Mouse (Mus musculus) MEL (cell line): ENCODE results near the gene Ergic1. TPM values are rescaled to one million over a fixed set of nuclear protein-coding genes. Genes with fewer than 3 reads are reported as not detected.

ENCODE experiments used
- DNase-seq: peaks from one replicate; pipeline ENCODE4 v3.0.0; 2011; ENCODE audit warnings: low read depth, low spot score
- H3K27ac ChIP-seq: 2 replicates; pipeline ENCODE4 v1.5.1; 2012; ENCODE audit warnings: low read depth, mild to moderate bottlenecking, control low read depth, low read length, moderate library complexity; ENCODE audit not compliant: control insufficient read depth
- H3K27me3 ChIP-seq, 2 experiments: fragments of 150-350 bp in 1 of 2; sonication (generic) in 1 of 2; 2 replicates each; pipeline ENCODE4 v1.6.1; 2012; ENCODE audit warnings: low read length in 2 of 2, mild to moderate bottlenecking in 2 of 2, improper control_type of control experiment in 1 of 2, moderate library complexity in 1 of 2; ENCODE audit not compliant: insufficient read depth in 2 of 2, control insufficient read depth in 1 of 2
- H3K36me3 ChIP-seq, 2 experiments: 2 replicates each; pipeline ENCODE4 v1.6.1; 2012 to 2014; ENCODE audit warnings: low read length in 2 of 2, improper control_type of control experiment in 1 of 2, inconsistent platforms in 1 of 2, mild to moderate bottlenecking in 1 of 2; ENCODE audit not compliant: insufficient read depth in 2 of 2, control insufficient read depth in 1 of 2
- H3K4me1 ChIP-seq, 2 experiments: fragments of 150-350 bp in 1 of 2; sonication (generic) in 1 of 2; 2 replicates each; pipeline ENCODE4 v1.6.1; 2012; ENCODE audit warnings: low read length in 2 of 2, improper control_type of control experiment in 1 of 2, mild to moderate bottlenecking in 1 of 2; ENCODE audit not compliant: insufficient read depth in 2 of 2, control insufficient read depth in 1 of 2
- H3K4me3 ChIP-seq, 2 experiments: fragments of 150-350 bp in 1 of 2; sonication (generic) in 1 of 2; 2 replicates each; pipeline ENCODE4 v1.5.1; 2012; ENCODE audit warnings: low read depth in 2 of 2, low read length in 2 of 2, mild to moderate bottlenecking in 2 of 2, moderate library complexity in 2 of 2, control low read depth in 1 of 2, improper control_type of control experiment in 1 of 2; ENCODE audit not compliant: control insufficient read depth in 1 of 2, insufficient read depth in 1 of 2
- H3K79me2 ChIP-seq: 2 replicates; pipeline ENCODE4 v1.6.1; 2012; ENCODE audit warnings: mild to moderate bottlenecking, low read length, moderate library complexity; ENCODE audit not compliant: control insufficient read depth, poor library complexity, insufficient read depth
- H3K9ac ChIP-seq: 2 replicates; pipeline ENCODE4 v1.6.1; 2012; ENCODE audit warnings: low read depth, mild to moderate bottlenecking, control low read depth, low read length, moderate library complexity; ENCODE audit not compliant: control insufficient read depth, poor library complexity, severe bottlenecking
- H3K9me3 ChIP-seq: fragments of 150-350 bp; sonication (generic); replicated peaks from 2 replicates; pipeline ENCODE4 v1.6.1; 2012; ENCODE audit warnings: mild to moderate bottlenecking, low read length, improper control_type of control experiment, moderate library complexity; ENCODE audit not compliant: insufficient read depth
- BHLHE40 ChIP-seq: IDR thresholded peaks from 2 replicates; pipeline ENCODE4 v1.6.1; 2012; ENCODE audit warnings: low read depth, mild to moderate bottlenecking, inconsistent platforms, low read length, improper control_type of control experiment, borderline replicate concordance
- CHD1 ChIP-seq: IDR thresholded peaks from 2 replicates; pipeline ENCODE4 v1.6.1; 2012; ENCODE audit warnings: low read depth, mild to moderate bottlenecking, inconsistent platforms, low read length, improper control_type of control experiment
- CHD2 ChIP-seq: IDR thresholded peaks from 2 replicates; pipeline ENCODE4 v1.6.1; 2011; ENCODE audit warnings: low read length, improper control_type of control experiment
- CTCF ChIP-seq, 3 experiments: IDR thresholded peaks in 2 of 3; conservative IDR thresholded peaks in 1 of 3; 2 replicates each; pipeline ENCODE4 v1.5.1; 2011 to 2012; ENCODE audit warnings: low read length in 3 of 3, low read depth in 2 of 3, mild to moderate bottlenecking in 2 of 3, improper control_type of control experiment in 1 of 3, inconsistent platforms in 1 of 3, mixed read lengths in 1 of 3, moderate library complexity in 1 of 3; ENCODE audit not compliant: control insufficient read depth in 1 of 3, insufficient read depth in 1 of 3, poor library complexity in 1 of 3, severe bottlenecking in 1 of 3
- EP300 ChIP-seq, 2 experiments: IDR thresholded peaks; 2 replicates each; pipeline ENCODE4 v1.6.1; 2011; ENCODE audit warnings: improper control_type of control experiment in 2 of 2, low read length in 2 of 2, low read depth in 1 of 2, mild to moderate bottlenecking in 1 of 2
- ETS1 ChIP-seq: IDR thresholded peaks from 2 replicates; pipeline ENCODE4 v1.6.1; 2012; ENCODE audit warnings: low read depth, mild to moderate bottlenecking, inconsistent platforms, low read length, improper control_type of control experiment, moderate library complexity
- GABPA ChIP-seq: IDR thresholded peaks from 2 replicates; pipeline ENCODE4 v1.6.1; 2012; ENCODE audit warnings: low read depth, mild to moderate bottlenecking, inconsistent platforms, low read length, improper control_type of control experiment, moderate library complexity
- GATA1 ChIP-seq: IDR thresholded peaks from 2 replicates; pipeline ENCODE4 v1.6.1; 2011; ENCODE audit warnings: low read depth, low read length, improper control_type of control experiment
- HCFC1 ChIP-seq: IDR thresholded peaks from 2 replicates; pipeline ENCODE4 v1.6.1; 2012; ENCODE audit warnings: low read depth, mild to moderate bottlenecking, inconsistent platforms, low read length, improper control_type of control experiment, moderate library complexity
- KAT2A ChIP-seq: conservative IDR thresholded peaks from 2 replicates; pipeline ENCODE4 v1.6.1; 2012; ENCODE audit warnings: low read depth, low read length, improper control_type of control experiment, inconsistent platforms
- MAFK ChIP-seq: IDR thresholded peaks from 2 replicates; pipeline ENCODE4 v1.6.1; 2011; ENCODE audit warnings: low read depth, mild to moderate bottlenecking, low read length, improper control_type of control experiment, borderline replicate concordance
- MAX ChIP-seq: IDR thresholded peaks from 2 replicates; pipeline ENCODE4 v1.6.1; 2011; ENCODE audit warnings: low read length, improper control_type of control experiment
- MAZ ChIP-seq: IDR thresholded peaks from 2 replicates; pipeline ENCODE4 v1.6.1; 2012; ENCODE audit warnings: low read depth, mild to moderate bottlenecking, inconsistent platforms, low read length, improper control_type of control experiment
- MEF2A ChIP-seq: IDR thresholded peaks from 2 replicates; pipeline ENCODE4 v1.6.1; 2014; ENCODE audit warnings: low read depth, mild to moderate bottlenecking, inconsistent platforms, low read length, improper control_type of control experiment; ENCODE audit not compliant: poor library complexity, insufficient replicate concordance, severe bottlenecking; ENCODE audit errors: extremely low read depth
- MXI1 ChIP-seq: IDR thresholded peaks from 2 replicates; pipeline ENCODE4 v1.6.1; 2011; ENCODE audit warnings: mild to moderate bottlenecking, low read depth, low read length, improper control_type of control experiment
- MYB ChIP-seq: IDR thresholded peaks from 2 replicates; pipeline ENCODE4 v1.6.1; 2011; ENCODE audit warnings: mild to moderate bottlenecking, low read depth, low read length, improper control_type of control experiment
- NRF1 ChIP-seq: IDR thresholded peaks from 2 replicates; pipeline ENCODE4 v1.6.1; 2014; ENCODE audit warnings: low read depth, mild to moderate bottlenecking, inconsistent platforms, low read length, improper control_type of control experiment, moderate library complexity; ENCODE audit not compliant: poor library complexity, insufficient read depth, severe bottlenecking
- POLR2AphosphoS2 ChIP-seq: IDR thresholded peaks from 2 replicates; pipeline ENCODE4 v1.6.1; 2011; ENCODE audit warnings: low read length, improper control_type of control experiment
- POLR2AphosphoS5 ChIP-seq: IDR thresholded peaks from 2 replicates; pipeline ENCODE4 v1.6.1; 2012; ENCODE audit warnings: low read depth, borderline replicate concordance, mild to moderate bottlenecking, inconsistent platforms, low read length, moderate library complexity, mixed read lengths
- RAD21 ChIP-seq: IDR thresholded peaks from 2 replicates; pipeline ENCODE4 v1.6.1; 2011; ENCODE audit warnings: mild to moderate bottlenecking, low read depth, low read length, improper control_type of control experiment
- RCOR1 ChIP-seq: IDR thresholded peaks from 2 replicates; pipeline ENCODE4 v1.6.1; 2012; ENCODE audit warnings: low read depth, mild to moderate bottlenecking, inconsistent platforms, low read length, improper control_type of control experiment
- SIN3A ChIP-seq: IDR thresholded peaks from 2 replicates; pipeline ENCODE4 v1.6.1; 2012; ENCODE audit warnings: low read length, improper control_type of control experiment, inconsistent platforms
- SMC3 ChIP-seq: IDR thresholded peaks from 2 replicates; pipeline ENCODE4 v1.6.1; 2011; ENCODE audit warnings: low read depth, low read length, improper control_type of control experiment
- TAL1 ChIP-seq: IDR thresholded peaks from 2 replicates; pipeline ENCODE4 v1.6.1; 2012; ENCODE audit warnings: mild to moderate bottlenecking, inconsistent platforms, low read length, moderate library complexity, mixed read lengths
- TBP ChIP-seq: IDR thresholded peaks from 2 replicates; pipeline ENCODE4 v1.8.0; 2011; ENCODE audit warnings: low read depth, low read length, improper control_type of control experiment
- TCF12 ChIP-seq: IDR thresholded peaks from 2 replicates; pipeline ENCODE4 v1.6.1; 2014; ENCODE audit warnings: low read depth, mild to moderate bottlenecking, inconsistent platforms, low read length, improper control_type of control experiment, moderate library complexity
- UBTF ChIP-seq: IDR thresholded peaks from 2 replicates; pipeline ENCODE4 v1.6.1; 2012; ENCODE audit warnings: low read depth, mild to moderate bottlenecking, inconsistent platforms, low read length, improper control_type of control experiment, moderate library complexity, borderline replicate concordance; ENCODE audit not compliant: insufficient read depth
- USF2 ChIP-seq, 2 experiments: IDR thresholded peaks; 2 replicates each; pipeline ENCODE4 v1.6.1; 2011 to 2012; ENCODE audit warnings: improper control_type of control experiment in 2 of 2, low read length in 2 of 2, borderline replicate concordance in 1 of 2, inconsistent platforms in 1 of 2, low read depth in 1 of 2, mild to moderate bottlenecking in 1 of 2; ENCODE audit not compliant: insufficient read depth in 1 of 2
- ZC3H11A ChIP-seq: IDR thresholded peaks from 2 replicates; pipeline ENCODE4 v1.6.1; 2012; ENCODE audit warnings: low read depth, mild to moderate bottlenecking, inconsistent platforms, low read length, improper control_type of control experiment
- ZKSCAN1 ChIP-seq: IDR thresholded peaks from 2 replicates; pipeline ENCODE4 v1.6.1; 2012; ENCODE audit warnings: low read depth, mild to moderate bottlenecking, inconsistent platforms, low read length, improper control_type of control experiment, moderate library complexity
- ZMIZ1 ChIP-seq: IDR thresholded peaks from 2 replicates; pipeline ENCODE4 v1.6.1; 2012; ENCODE audit warnings: low read depth, mild to moderate bottlenecking, inconsistent platforms, low read length, improper control_type of control experiment, moderate library complexity
- ZNF384 ChIP-seq: IDR thresholded peaks from 2 replicates; pipeline ENCODE4 v1.6.1; 2012; ENCODE audit warnings: low read depth, mild to moderate bottlenecking, inconsistent platforms, low read length, improper control_type of control experiment
- polyA plus RNA-seq, 2 experiments: library from polyadenylated mRNA; stranded (reverse) in 1 of 2; unstranded in 1 of 2; fragments of >175 nt in 1 of 2; fragments of >200 nt in 1 of 2; gene quantifications; 2 replicates each; pipeline versions ENCODE4 v1.2.1 to v1.2.4; 2012; ENCODE audit warnings: low replicate concordance in 2 of 2, low read depth in 1 of 2; ENCODE audit not compliant: insufficient read length in 2 of 2, insufficient read depth in 1 of 2, missing spikeins in 1 of 2
- total RNA-seq: library from RNA; depleted of rRNA; stranded (reverse); fragments of 300-350 nt; gene quantifications from 2 replicates; pipeline ENCODE4 v1.2.3, GENCODE M21; 2012

Ergic1 gene
- total and polyA plus RNA-seq, 3 experiments = 78.5 to 730 (median 95.6) TPM

- TF ChIP-seq USF2 (IDR thresholded peaks at IDR 0.05; ENCODE audit: borderline replicate concordance in 1 of 2, insufficient read depth in 1 of 2, low read depth in 1 of 2, low read length in 2 of 2) (no peak), UBTF (no peak), POLR2AphosphoS2 (no peak), MAZ (no peak), TAL1 (peak; percentile 55), HCFC1 (no peak), GABPA (no peak), MXI1 (no peak), ZC3H11A (no peak), ZKSCAN1 (no peak), SIN3A (peak; percentile 48), EP300 (IDR thresholded peaks at IDR 0.05; ENCODE audit: low read depth in 1 of 2, low read length in 2 of 2) (peak; percentile 35 to 56; a peak in 1 of 4 replicates), TCF12 (no peak), KAT2A (no peak), NRF1 (no peak), ZNF384 (peak; percentile 52; the same call in 1 of the 2 replicates), TBP (no peak), CHD1 (no peak)
- TF ChIP-seq, all 39 proteins: peak for 7
Observed at GRCm38 (mm10) chr17:26533871-26534372, 27.4 kb upstream of the Ergic1 start (continued).

- TF ChIP-seq SMC3 = no peak
- no peak for TF ChIP-seq SIN3A
- no peak for TF ChIP-seq CHD2
- 0 out of 2 replicates have a peak, but pooled peaks have one; percentile 25 for TF ChIP-seq MAZ
- no peak for TF ChIP-seq MYB
- TF ChIP-seq TCF12 = no peak
- TF ChIP-seq MEF2A = no peak
- no peak for TF ChIP-seq MAFK
- no peak for TF ChIP-seq USF2 (IDR thresholded peaks at IDR 0.05; ENCODE audit: borderline replicate concordance in 1 of 2, insufficient read depth in 1 of 2, low read depth in 1 of 2, low read length in 2 of 2)
- TF ChIP-seq ZKSCAN1 = no peak
- no peak for TF ChIP-seq BHLHE40
- no peak for TF ChIP-seq TBP
- TF ChIP-seq GATA1 = no peak
- peak in 1 of 2 experiments; percentile 19; a peak in 1 of 4 replicates for TF ChIP-seq EP300 (IDR thresholded peaks at IDR 0.05; ENCODE audit: low read depth in 1 of 2, low read length in 2 of 2)
- no peak for TF ChIP-seq POLR2AphosphoS5
- TF ChIP-seq CTCF (IDR thresholded peaks at IDR 0.05 in 2 of 3, conservative IDR thresholded peaks at IDR 0.05 in 1 of 3; ENCODE audit: control insufficient read depth in 1 of 3, insufficient read depth in 1 of 3, low read depth in 2 of 3, low read length in 3 of 3, poor library complexity in 1 of 3, severe bottlenecking in 1 of 3) = no peak
- no peak for TF ChIP-seq ZMIZ1
- TF ChIP-seq CHD1 = no peak
- TF ChIP-seq ETS1 = no peak
- TF ChIP-seq RAD21 = no peak
- TF ChIP-seq GABPA = no peak
- no peak for TF ChIP-seq RCOR1
- TF ChIP-seq POLR2AphosphoS2 = no peak
- peak; percentile 59 for TF ChIP-seq TAL1
- TF ChIP-seq MAX = 0 out of 2 replicates have a peak, but pooled peaks have one; percentile 6
- Histone ChIP-seq H3K4me1 (peaks cover 20 to 50% of the 10 kb centered on the region in 2 experiments), H3K27me3 (no peaks in the 10 kb centered on the region), H3K79me2 (no peaks in the 10 kb centered on the region; the same call in 1 of the 2 replicates), H3K36me3 (peaks cover 0 to 38% of the 10 kb centered on the region in 2 experiments; a peak in 2 of 4 replicates), H3K9me3 (no peaks in the 10 kb centered on the region), H3K9ac (peak overlapping the region; percentile 39; the same call in 1 of the 2 replicates), H3K4me3 (no peak overlapping the region), H3K27ac (peak overlapping the region; percentile 52)
- peak; percentile 45 for DNase-seq
Observed at GRCm38 (mm10) chr17:26534695-26535094, 26.6 kb upstream of the Ergic1 start.
